Comparison of ENCODE assay signal across 8 mouse cellular contexts in the genomic region with DNA sequence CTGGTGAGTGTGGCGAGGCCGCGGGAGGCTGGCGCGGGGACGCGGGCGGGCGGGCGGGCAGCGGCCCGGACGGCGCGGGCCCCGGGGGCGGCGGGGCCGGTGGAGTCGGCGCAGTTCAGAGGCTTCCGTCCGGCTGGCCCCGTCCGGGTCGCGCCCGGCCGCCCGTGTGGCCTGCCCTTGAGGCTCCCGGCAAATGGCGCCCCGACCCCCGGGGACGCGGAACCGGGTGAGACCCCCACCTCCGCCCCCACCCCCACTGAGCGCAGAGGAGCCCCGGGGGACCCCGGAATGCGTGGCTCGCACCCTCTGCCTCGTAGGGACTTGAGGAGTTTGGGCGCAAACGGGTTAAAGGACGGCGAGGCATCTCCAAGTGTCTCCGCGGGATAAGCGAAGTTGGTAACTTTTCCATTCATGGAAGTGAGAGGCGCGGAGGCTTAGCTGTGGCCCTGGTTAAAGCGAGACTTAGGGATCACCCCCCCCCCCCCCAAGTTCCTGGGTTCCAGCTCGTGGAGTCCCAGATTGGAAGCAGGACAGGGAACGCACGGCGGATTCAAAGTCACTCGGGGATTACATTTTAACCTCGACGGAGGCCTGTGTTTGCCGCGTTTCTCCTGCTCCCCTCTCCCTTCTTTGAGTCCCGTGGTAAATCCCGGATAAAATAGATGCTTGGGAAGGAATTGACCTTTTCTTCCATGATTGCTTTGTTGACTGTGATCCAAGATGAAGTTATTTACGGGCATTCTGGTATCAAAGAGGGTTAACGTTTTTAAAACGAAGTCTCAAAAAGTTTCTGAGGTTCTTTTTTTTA. TPM values are rescaled to one million over a fixed set of nuclear protein-coding genes. Genes with fewer than 3 reads are reported as not detected.
A peak's percentile ranks its signal among the peaks of the same experiment; 100 is the strongest.
DNase-seq lines count a peak whose midpoint lies in the region; ATAC-seq and TF ChIP-seq lines count a peak whose summit lies in the region.

No protein-coding gene starts in this region.

- ATAC-seq in kidney, embryonic 14.5 days (ENCODE audit: low FRiP score, low TSS enrichment) = peak; percentile 70
- ATAC-seq in lung, embryonic 14.5 days (ENCODE audit: insufficient read depth) = peak; percentile 70

- TF ChIP-seq CTCF in lung, embryonic 14.5 days (IDR thresholded peaks at IDR 0.05; ENCODE audit: low read depth) = no peak

- no peaks in the 10 kb centered on the region for H3K9me3 ChIP-seq in kidney, embryonic 14.5 days (ENCODE audit: control insufficient read depth, low read length)
- no peaks in the 10 kb centered on the region for H3K9me3 ChIP-seq in lung, embryonic 14.5 days (ENCODE audit: low read depth, low read length)

- peak overlapping the region; percentile 99 for H3K27ac ChIP-seq in kidney, embryonic 14.5 days (ENCODE audit: low read depth, low read length)
- H3K27ac ChIP-seq in lung, embryonic 14.5 days (ENCODE audit: low read depth) = peak overlapping the region; percentile 99

- peak; percentile 22 to 26 for DNase-seq in urinary bladder, adult 18-20 months (ENCODE audit: low spot score in 2 of 2)
- no peak for DNase-seq in urinary bladder, postnatal 10 days (ENCODE audit: low spot score)
- peak; percentile 39 to 40 for DNase-seq in cerebellum, postnatal 36 days
- DNase-seq in heart, adult 8-10 months (ENCODE audit: low spot score) = peak; percentile 21
- peak; percentile 76 for DNase-seq in lung, embryonic 14.5 days
- peak; percentile 24 for DNase-seq in retina, postnatal 7 days (ENCODE audit: low read depth, low spot score)
- peak; percentile 28 to 62 for DNase-seq in urinary bladder, postnatal 4 days (ENCODE audit: low spot score in 2 of 2)

- peak overlapping the region; percentile 35 for H3K4me2 ChIP-seq in kidney, embryonic 14.5 days (replicated peaks; ENCODE audit: low read depth, low read length)
- peak overlapping the region; percentile 90 for H3K4me2 ChIP-seq in lung, embryonic 14.5 days

- H3K4me1 ChIP-seq in kidney, embryonic 14.5 days (ENCODE audit: control insufficient read depth, insufficient read depth, low read length) = no peaks in the 10 kb centered on the region
- 0 out of 2 replicates have a peak, but pooled peaks cover 5% of the 10 kb centered on the region for H3K4me1 ChIP-seq in lung, embryonic 14.5 days (ENCODE audit: insufficient read depth)

- H3K36me3 ChIP-seq in kidney, embryonic 14.5 days (ENCODE audit: control insufficient read depth, insufficient read depth, low read length) = no peaks in the 10 kb centered on the region
- no peaks in the 10 kb centered on the region for H3K36me3 ChIP-seq in lung, embryonic 14.5 days (ENCODE audit: insufficient read depth)

- no peaks in the 10 kb centered on the region for H3K27me3 ChIP-seq in kidney, embryonic 14.5 days (ENCODE audit: control insufficient read depth, insufficient read depth, low read length)
- no peaks in the 10 kb centered on the region for H3K27me3 ChIP-seq in lung, embryonic 14.5 days (ENCODE audit: insufficient read depth, low read length)

- under 1% methylated on average over 49 of the region's 68 CpGs for WGBS in kidney, embryonic 14.5 days
- under 1% methylated on average over 57 of the region's 68 CpGs for WGBS in lung, embryonic 14.5 days

- H3K4me3 ChIP-seq in kidney, embryonic 14.5 days (ENCODE audit: low read length) = peak overlapping the region; percentile 95
- peak overlapping the region; percentile 88 for H3K4me3 ChIP-seq in lung, embryonic 14.5 days (ENCODE audit: low read depth, low read length)

- H3K9ac ChIP-seq in kidney, embryonic 14.5 days (ENCODE audit: low read depth, low read length) = peak overlapping the region; percentile 97
- H3K9ac ChIP-seq in lung, embryonic 14.5 days = peak overlapping the region; percentile 98

RNA-seq across cellular contexts. Expression of gene Fbxo30, which starts 0.6 kb away (rescaled TPM):
- 10 to 100 TPM; 21.6 to 28.6 (median 24.9) TPM for total RNA-seq in heart, adult 8-10 months (2022)
- 13.6 and 30.4 TPM in 2 replicates for polyA plus RNA-seq in kidney, embryonic 14.5 days (2014; fragmentation: Nextera tagmentation; extraction: Ambion mirVana)
- 33.3 and 33.6 TPM in 2 replicates for polyA plus RNA-seq in lung, embryonic 14.5 days (2014; fragmentation: Nextera tagmentation; extraction: Ambion mirVana)
